Mouse (Mus musculus) midbrain, embryonic 12.5 days (tissue): ENCODE data around the gene Aldh1a2. TPM values are rescaled to one million over a fixed set of nuclear protein-coding genes. Genes with fewer than 3 reads are reported as not detected.

Experiments
- ATAC-seq: fragments of 200-750 bp; cut with Nextera tagmentation; 2 replicates; pipeline ENCODE4 v1.8.0; 2017; ENCODE audit warnings: low read depth, moderate TSS enrichment, moderate library complexity; ENCODE audit not compliant: low FRiP score
- H3K27ac ChIP-seq: fragments of 300-500 bp; sonication (generic); replicated peaks from 2 replicates; pipeline ENCODE4 v1.5.1; 2016; ENCODE audit warnings: mild to moderate bottlenecking
- H3K27me3 ChIP-seq: fragments of 300-500 bp; sonication (generic); 2 replicates; pipeline ENCODE4 v1.6.1; 2016; ENCODE audit warnings: mild to moderate bottlenecking
- H3K36me3 ChIP-seq: fragments of 300-500 bp; sonication (generic); 2 replicates; pipeline ENCODE4 v1.6.1; 2016
- H3K4me1 ChIP-seq: fragments of 300-500 bp; sonication (generic); 2 replicates; pipeline ENCODE4 v1.6.1; 2016
- H3K4me2 ChIP-seq: fragments of 300-500 bp; sonication (generic); replicated peaks from 2 replicates; pipeline ENCODE4 v1.6.1; 2016; ENCODE audit warnings: mild to moderate bottlenecking, moderate library complexity
- H3K4me3 ChIP-seq: fragments of 300-500 bp; sonication (generic); 2 replicates; pipeline ENCODE4 v1.5.1; 2016; ENCODE audit warnings: mild to moderate bottlenecking
- H3K9ac ChIP-seq: fragments of 300-500 bp; sonication (generic); replicated peaks from 2 replicates; pipeline ENCODE4 v1.6.1; 2016; ENCODE audit warnings: mild to moderate bottlenecking, moderate library complexity
- H3K9me3 ChIP-seq: fragments of 300-500 bp; sonication (generic); 2 replicates; pipeline ENCODE4 v1.6.1; 2016; ENCODE audit warnings: mild to moderate bottlenecking
- WGBS: fragments of 180-500 bp; shearing (Covaris S2); methylation state at CpG from one replicate; pipeline ENCODE4 v1.1.7; 2016; 5-methylcytosine and 5-hydroxymethylcytosine counted together
- polyA plus RNA-seq: library from polyadenylated mRNA; unstranded; fragments of >200 nt; fragmentation: Nextera tagmentation; extraction: Ambion mirVana; gene quantifications from 2 replicates; pipeline ENCODE4 v1.2.1, GENCODE M21; 2016

The Aldh1a2 gene
- polyA plus RNA-seq, 1 experiment from 2014 or later: 3.4 TPM

- H3K27me3 ChIP-seq: no peaks in the 10 kb centered on the region
- H3K4me2 ChIP-seq: no peak overlapping the region
- no peaks in the 10 kb centered on the region for H3K9me3 ChIP-seq
- H3K9ac ChIP-seq: no peak overlapping the region
- no peak for ATAC-seq
- H3K36me3 ChIP-seq: no peaks in the 10 kb centered on the region
- H3K4me1 ChIP-seq: no peaks in the 10 kb centered on the region
- 87% methylated on average over 11 of the region's 11 CpGs for WGBS
- H3K27ac ChIP-seq: no peak overlapping the region
- no peak overlapping the region for H3K4me3 ChIP-seq
Observed at GRCm38 (mm10) chr9:71317096-71317920, 101.7 kb downstream of the Aldh1a2 start.

- no peak for ATAC-seq
- no peak overlapping the region for H3K4me2 ChIP-seq
- no peaks in the 10 kb centered on the region for H3K27me3 ChIP-seq
- no peaks in the 10 kb centered on the region for H3K9me3 ChIP-seq
- H3K4me3 ChIP-seq: no peak overlapping the region
- WGBS: 78% methylated on average over 3 of the region's 3 CpGs
- no peaks in the 10 kb centered on the region for H3K36me3 ChIP-seq
- no peak overlapping the region for H3K27ac ChIP-seq
- H3K9ac ChIP-seq: no peak overlapping the region
- no peaks in the 10 kb centered on the region for H3K4me1 ChIP-seq
Observed at GRCm38 (mm10) chr9:71317921-71318241, 102.3 kb downstream of the Aldh1a2 start.

DNA sequence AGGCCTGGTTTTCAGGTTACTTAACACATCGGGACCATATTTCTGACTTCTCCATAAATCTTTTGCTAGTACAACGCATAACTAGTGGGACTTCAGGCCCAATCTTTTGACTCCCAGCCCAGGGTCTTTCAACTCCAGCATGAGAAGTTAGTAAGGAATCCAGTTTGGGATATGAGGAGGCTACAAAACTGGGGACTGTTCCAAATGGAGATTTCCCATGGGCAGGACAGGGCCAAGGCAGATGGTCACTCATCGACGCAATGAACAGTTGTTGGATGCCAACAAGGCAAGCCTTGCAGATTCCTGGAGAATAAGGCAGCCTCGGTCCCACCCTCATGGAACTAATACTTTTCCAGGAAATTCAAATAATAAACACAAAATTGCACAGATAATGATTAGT is 104.2 kb downstream of the Aldh1a2 start:
- Histone ChIP-seq H3K27me3 (no peaks in the 10 kb centered on the region), H3K27ac (no peak overlapping the region), H3K36me3 (no peaks in the 10 kb centered on the region), H3K4me3 (no peak overlapping the region), H3K9ac (no peak overlapping the region), H3K4me2 (no peak overlapping the region), H3K9me3 (no peaks in the 10 kb centered on the region), H3K4me1 (no peaks in the 10 kb centered on the region)
- no peak for ATAC-seq
- WGBS: 99% methylated on average over 5 of the region's 5 CpGs

- 48% methylated on average over 11 of the region's 11 CpGs for WGBS
- ATAC-seq: no peak
- H3K9me3 ChIP-seq: no peaks in the 10 kb centered on the region
Observed at GRCm38 (mm10) chr9:71320246-71321155, 104.9 kb downstream of the Aldh1a2 start.

DNA sequence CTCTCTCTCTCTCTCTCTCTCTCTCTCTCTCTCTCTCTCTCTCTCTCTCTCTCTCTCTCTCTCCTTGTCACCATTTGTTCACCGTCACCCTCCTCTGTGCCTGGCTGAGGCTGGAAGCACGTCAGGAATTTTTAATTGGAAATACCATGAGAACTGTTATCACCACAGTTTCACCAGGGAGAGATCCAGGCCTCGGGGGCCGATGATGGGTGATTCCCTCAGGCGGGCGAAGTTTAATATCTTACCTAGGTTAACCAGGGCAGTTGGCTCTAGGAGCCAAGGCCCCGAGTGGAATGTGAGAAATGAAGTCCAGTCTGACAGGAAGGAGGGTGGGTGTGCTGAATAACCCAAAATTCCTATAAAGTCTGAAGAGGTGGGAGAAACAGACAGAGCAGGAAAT is 105.8 kb downstream of the Aldh1a2 start:
- Histone ChIP-seq H3K27ac (no peak overlapping the region), H3K4me1 (no peaks in the 10 kb centered on the region), H3K4me2 (no peak overlapping the region), H3K9ac (no peak overlapping the region), H3K4me3 (no peak overlapping the region), H3K9me3 (no peaks in the 10 kb centered on the region), H3K36me3 (no peaks in the 10 kb centered on the region), H3K27me3 (no peaks in the 10 kb centered on the region)
- ATAC-seq: no peak
- WGBS: 90% methylated on average over 7 of the region's 7 CpGs

More at GRCm38 (mm10) chr9:71320246-71321155, 104.9 kb downstream of the Aldh1a2 start:
- no peak overlapping the region for H3K4me2 ChIP-seq
- no peak overlapping the region for H3K4me3 ChIP-seq
- no peak overlapping the region for H3K27ac ChIP-seq
- H3K9ac ChIP-seq: no peak overlapping the region
- H3K27me3 ChIP-seq: no peaks in the 10 kb centered on the region
- H3K4me1 ChIP-seq: no peaks in the 10 kb centered on the region
- no peaks in the 10 kb centered on the region for H3K36me3 ChIP-seq

GRCm38 (mm10) chr9:71321871-71322270 is 106.3 kb downstream of the Aldh1a2 start:
- no peaks in the 10 kb centered on the region for H3K27me3 ChIP-seq
- H3K9ac ChIP-seq: no peak overlapping the region
- no peak overlapping the region for H3K4me2 ChIP-seq
- no peak overlapping the region for H3K27ac ChIP-seq
- 69% methylated on average over 6 of the region's 6 CpGs for WGBS
- no peak overlapping the region for H3K4me3 ChIP-seq
- no peaks in the 10 kb centered on the region for H3K9me3 ChIP-seq
- no peak for ATAC-seq
- no peaks in the 10 kb centered on the region for H3K36me3 ChIP-seq
- H3K4me1 ChIP-seq: no peaks in the 10 kb centered on the region

GRCm38 (mm10) chr9:71323303-71323952 is 107.8 kb downstream of the Aldh1a2 start:
- no peak overlapping the region for H3K9ac ChIP-seq
- H3K4me2 ChIP-seq: no peak overlapping the region
- no peaks in the 10 kb centered on the region for H3K9me3 ChIP-seq
- no peaks in the 10 kb centered on the region for H3K4me1 ChIP-seq
- H3K36me3 ChIP-seq: no peaks in the 10 kb centered on the region
- no peak overlapping the region for H3K4me3 ChIP-seq
- 50% methylated on average over 1 of the region's 1 CpGs for WGBS
- ATAC-seq: no peak
- no peaks in the 10 kb centered on the region for H3K27me3 ChIP-seq
- no peak overlapping the region for H3K27ac ChIP-seq

DNA sequence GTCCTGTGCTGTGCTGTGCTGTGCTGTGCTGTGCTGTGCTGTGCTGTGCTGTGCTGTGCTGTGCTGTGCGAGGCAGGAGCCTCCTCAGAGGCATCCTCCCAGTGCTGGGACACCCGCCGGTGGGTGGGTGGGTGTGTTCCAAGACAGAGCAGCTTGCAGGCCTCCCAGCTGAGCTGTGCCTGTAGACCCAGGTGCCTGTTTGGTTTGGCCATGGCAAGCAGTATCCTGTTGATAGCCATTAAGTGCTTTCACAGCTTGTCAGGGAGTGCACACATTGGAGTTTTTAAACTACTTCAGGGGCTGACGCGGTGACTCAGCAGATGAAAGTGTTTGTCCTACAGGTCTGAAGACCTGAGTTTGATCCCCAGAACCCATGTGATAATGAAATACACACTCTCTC is 108.5 kb downstream of the Aldh1a2 start:
- H3K9me3 ChIP-seq: no peaks in the 10 kb centered on the region
- no peaks in the 10 kb centered on the region for H3K36me3 ChIP-seq

GRCm38 (mm10) chr9:71326261-71326660 is 110.7 kb downstream of the Aldh1a2 start:
- Histone ChIP-seq H3K36me3 (no peaks in the 10 kb centered on the region), H3K27me3 (no peaks in the 10 kb centered on the region), H3K4me2 (no peak overlapping the region), H3K4me3 (no peak overlapping the region), H3K9me3 (no peaks in the 10 kb centered on the region), H3K27ac (no peak overlapping the region), H3K9ac (no peak overlapping the region), H3K4me1 (no peaks in the 10 kb centered on the region)
- no peak for ATAC-seq
- WGBS: 57% methylated on average over 4 of the region's 4 CpGs

More for the DNA sequence above, 108.5 kb downstream of the Aldh1a2 start:
- 73% methylated on average over 5 of the region's 5 CpGs for WGBS
- Histone ChIP-seq H3K9ac (no peak overlapping the region), H3K4me1 (no peaks in the 10 kb centered on the region), H3K27ac (no peak overlapping the region), H3K27me3 (no peaks in the 10 kb centered on the region), H3K4me2 (no peak overlapping the region), H3K4me3 (no peak overlapping the region)
- no peak for ATAC-seq

DNA sequence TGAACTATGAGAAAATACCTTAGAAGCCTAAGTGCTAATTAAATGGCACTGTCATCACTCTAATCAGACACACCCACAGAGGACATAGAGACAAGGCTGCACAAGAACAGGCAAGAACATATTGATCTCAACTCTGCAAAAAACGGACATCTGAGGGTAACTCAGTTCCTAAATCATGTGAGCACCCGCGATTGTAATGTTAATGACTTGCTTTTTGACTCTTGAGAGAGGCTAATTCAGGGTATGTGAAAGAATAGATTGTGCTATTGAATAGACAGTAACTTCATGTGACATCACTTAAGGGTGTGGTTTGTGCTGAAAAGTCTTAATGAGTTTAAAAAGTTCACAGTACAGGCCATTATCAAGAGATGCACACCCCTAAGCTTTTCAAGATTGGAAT is 116.1 kb downstream of the Aldh1a2 start:
- H3K9ac ChIP-seq: no peak overlapping the region
- H3K27me3 ChIP-seq: no peaks in the 10 kb centered on the region
- no peak overlapping the region for H3K4me3 ChIP-seq
- 65% methylated on average over 3 of the region's 3 CpGs for WGBS
- H3K9me3 ChIP-seq: no peaks in the 10 kb centered on the region
- no peak overlapping the region for H3K4me2 ChIP-seq
- H3K27ac ChIP-seq: no peak overlapping the region
- H3K36me3 ChIP-seq: no peaks in the 10 kb centered on the region
- no peak for ATAC-seq
- no peaks in the 10 kb centered on the region for H3K4me1 ChIP-seq

DNA sequence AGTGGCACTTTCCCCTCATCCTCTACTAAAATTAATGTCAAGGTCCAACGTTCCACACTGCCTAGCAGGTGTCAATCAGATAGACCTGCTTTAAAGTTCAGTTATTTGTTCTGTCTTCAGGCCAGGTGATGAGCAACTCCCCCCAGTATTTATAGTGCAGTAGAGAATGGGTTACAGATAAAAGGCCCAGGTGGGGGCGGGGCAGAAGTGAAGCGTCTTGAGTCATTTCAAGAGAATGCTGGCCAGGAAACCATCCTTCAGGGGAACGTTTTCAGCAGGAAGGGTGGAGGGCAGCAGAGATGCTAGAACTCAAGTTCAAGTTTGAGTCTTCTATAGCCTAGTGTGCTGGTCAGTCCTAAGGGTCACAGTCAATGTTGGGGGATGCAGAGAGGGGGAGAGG is 121.1 kb downstream of the Aldh1a2 start:
- Histone ChIP-seq H3K9me3 (no peaks in the 10 kb centered on the region), H3K4me2 (no peak overlapping the region), H3K27me3 (no peaks in the 10 kb centered on the region), H3K9ac (no peak overlapping the region), H3K4me1 (no peaks in the 10 kb centered on the region), H3K4me3 (no peak overlapping the region), H3K36me3 (no peaks in the 10 kb centered on the region), H3K27ac (no peak overlapping the region)
- no peak for ATAC-seq
- 73% methylated on average over 4 of the region's 4 CpGs for WGBS

DNA sequence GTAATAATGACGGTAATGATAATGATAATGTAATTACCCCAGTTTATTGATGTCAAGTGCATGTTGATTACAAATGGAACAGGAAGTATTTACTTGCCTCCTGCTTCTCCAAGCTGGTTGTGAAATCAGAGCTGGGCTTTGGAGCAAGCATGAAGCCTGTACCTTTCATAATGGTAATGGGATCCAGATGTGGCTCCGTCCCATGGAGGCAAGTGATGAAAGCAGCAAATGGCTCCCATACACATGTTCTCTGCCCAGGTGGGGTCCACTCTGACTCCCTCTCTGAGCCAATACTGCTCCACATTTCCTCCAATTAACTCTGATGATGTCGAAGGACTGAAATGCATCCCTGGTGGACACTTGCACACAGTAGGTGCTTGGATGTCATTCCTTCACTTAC is 121.8 kb downstream of the Aldh1a2 start:
- Histone ChIP-seq H3K4me1 (no peaks in the 10 kb centered on the region), H3K4me3 (no peak overlapping the region), H3K27ac (no peak overlapping the region), H3K4me2 (no peak overlapping the region), H3K36me3 (no peaks in the 10 kb centered on the region), H3K27me3 (no peaks in the 10 kb centered on the region), H3K9ac (no peak overlapping the region), H3K9me3 (no peaks in the 10 kb centered on the region)
- WGBS: 86% methylated on average over 3 of the region's 3 CpGs
- ATAC-seq: no peak
